Mouse (Mus musculus) myocyte (in vitro differentiated cells): ENCODE measurements around the gene Nupr1. TPM values are rescaled to one million over a fixed set of nuclear protein-coding genes. Genes with fewer than 3 reads are reported as not detected.
"Not testable (repeated sequence)": the region's sequence is repeated elsewhere in the genome, so short reads cannot be mapped to it uniquely, and the experiment has no call there.

Experiments
- H3K27me3 ChIP-seq: one replicate; pipeline ENCODE4 v1.6.1; 2011; ENCODE audit not compliant: control insufficient read depth, insufficient read depth, insufficient read length
- H3K36me3 ChIP-seq: one replicate; pipeline ENCODE4 v1.6.1; 2011; ENCODE audit not compliant: control insufficient read depth, insufficient read depth
- H3K4me2 ChIP-seq: one replicate; pipeline ENCODE4 v1.6.1; 2011; ENCODE audit warnings: low read depth, control low read depth
- H3K4me3 ChIP-seq: one replicate; pipeline ENCODE4 v1.5.1; 2011; ENCODE audit warnings: mild to moderate bottlenecking, control low read depth, moderate library complexity
- H3K79me2 ChIP-seq: one replicate; pipeline ENCODE4 v1.6.1; 2011; ENCODE audit not compliant: control insufficient read depth, insufficient read depth
- H3ac ChIP-seq: one replicate; pipeline ENCODE4 v1.6.1; 2011; ENCODE audit not compliant: control insufficient read depth, insufficient read length
- CEBPB ChIP-seq: IDR thresholded peaks from 2 replicates; pipeline ENCODE4 v1.6.1; 2011; ENCODE audit warnings: mild to moderate bottlenecking, moderate library complexity; ENCODE audit not compliant: poor library complexity, insufficient read depth, severe bottlenecking
- E2F4 ChIP-seq: IDR thresholded peaks from one replicate; pipeline ENCODE4 v1.6.1; 2011; ENCODE audit warnings: mild to moderate bottlenecking, control low read depth, moderate library complexity; ENCODE audit not compliant: insufficient read depth
- MAX ChIP-seq: IDR thresholded peaks from one replicate; pipeline ENCODE4 v1.6.1; 2011; ENCODE audit warnings: low read depth, mild to moderate bottlenecking, control low read depth
- MYOD1 ChIP-seq, 3 experiments: IDR thresholded peaks; one replicate each; pipeline ENCODE4 v1.6.1; 2011; ENCODE audit warnings: control low read depth in 2 of 3, low read depth in 2 of 3, mild to moderate bottlenecking in 2 of 3, moderate library complexity in 1 of 3; ENCODE audit not compliant: insufficient read length in 2 of 3, control insufficient read depth in 1 of 3
- MYOG ChIP-seq, 3 experiments: IDR thresholded peaks; one replicate each; pipeline ENCODE4 v1.6.1; 2011; ENCODE audit warnings: control low read depth in 2 of 3, low read depth in 2 of 3, mild to moderate bottlenecking in 2 of 3; ENCODE audit not compliant: insufficient read length in 2 of 3, control insufficient read depth in 1 of 3, insufficient read depth in 1 of 3
- POLR2A ChIP-seq: IDR thresholded peaks from one replicate; pipeline ENCODE4 v1.6.1; 2011; ENCODE audit warnings: low read depth, mild to moderate bottlenecking, control low read depth, moderate library complexity; ENCODE audit not compliant: insufficient read length
- POLR2AphosphoS2 ChIP-seq: IDR thresholded peaks from one replicate; pipeline ENCODE4 v1.6.1; 2011; ENCODE audit warnings: low read depth, control low read depth; ENCODE audit not compliant: insufficient read length
- REST ChIP-seq: IDR thresholded peaks from one replicate; pipeline ENCODE4 v1.6.1; 2011; ENCODE audit warnings: mild to moderate bottlenecking, control low read depth, moderate library complexity; ENCODE audit not compliant: insufficient read depth, insufficient read length
- SRF ChIP-seq: IDR thresholded peaks from one replicate; pipeline ENCODE4 v1.6.1; 2011; ENCODE audit warnings: low read depth; ENCODE audit not compliant: control insufficient read depth, insufficient read length
- TCF12 ChIP-seq: IDR thresholded peaks from one replicate; pipeline ENCODE4 v1.6.1; 2011; ENCODE audit warnings: mild to moderate bottlenecking, control low read depth; ENCODE audit not compliant: poor library complexity, insufficient read depth, severe bottlenecking
- TCF3 ChIP-seq: IDR thresholded peaks from one replicate; pipeline ENCODE4 v1.6.1; 2011; ENCODE audit warnings: low read depth, control low read depth; ENCODE audit not compliant: insufficient read length
- USF1 ChIP-seq: IDR thresholded peaks from one replicate; pipeline ENCODE4 v1.6.1; 2011; ENCODE audit warnings: low read depth, mild to moderate bottlenecking, control low read depth, moderate library complexity
- polyA plus RNA-seq: library from polyadenylated mRNA; unstranded; fragments of >200 nt; fragmentation: generic; extraction: Trizol; gene quantifications from one replicate; pipeline ENCODE4 v1.2.1, GENCODE M21; 2012; ENCODE audit warnings: missing spikeins

The Nupr1 gene
- polyA plus RNA-seq, 1 experiment, result 244 TPM

DNA sequence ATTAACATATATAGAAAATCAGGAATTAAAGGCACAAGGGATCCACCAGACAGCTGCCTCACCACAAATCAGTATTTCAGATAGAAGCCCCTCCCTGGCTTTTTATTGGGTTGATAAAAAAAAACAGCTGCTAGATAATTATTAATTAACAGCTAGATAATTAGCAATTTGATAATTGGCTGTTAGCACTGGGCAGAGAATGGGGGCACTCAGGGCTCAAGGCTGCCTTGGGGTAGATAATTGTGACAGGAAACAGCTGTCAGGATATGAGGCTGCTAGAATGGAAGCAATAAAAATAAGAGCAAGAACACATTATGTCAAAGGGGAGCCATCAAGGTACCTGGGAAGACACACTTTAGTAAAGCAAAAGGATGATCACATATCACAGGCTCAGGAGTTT, 14.3 kb upstream of the Nupr1 start:
- no peaks in the 10 kb centered on the region for H3K36me3 ChIP-seq
- H3ac ChIP-seq, result no peak overlapping the region
- no peaks in the 10 kb centered on the region for H3K27me3 ChIP-seq
- peaks cover 4% of the 10 kb centered on the region for H3K79me2 ChIP-seq
- no peak for TF ChIP-seq SRF
- TF ChIP-seq POLR2A, result no peak
- no peak for TF ChIP-seq REST
- no peak for TF ChIP-seq E2F4
- TF ChIP-seq POLR2AphosphoS2, result no peak
- no peak for TF ChIP-seq TCF3
- no peak for TF ChIP-seq MYOG (IDR thresholded peaks at IDR 0.05; ENCODE audit: control insufficient read depth in 1 of 3, insufficient read depth in 1 of 3, insufficient read length in 2 of 3, low read depth in 2 of 3)
- TF ChIP-seq TCF12, result no peak
- TF ChIP-seq CEBPB, result no peak
- no peak for TF ChIP-seq MAX
- TF ChIP-seq MYOD1 (IDR thresholded peaks at IDR 0.05; ENCODE audit: control insufficient read depth in 1 of 3, insufficient read length in 2 of 3, low read depth in 2 of 3), result no peak
- TF ChIP-seq USF1, result no peak
- H3K4me2 ChIP-seq, result no peak overlapping the region
- no peak overlapping the region for H3K4me3 ChIP-seq

DNA sequence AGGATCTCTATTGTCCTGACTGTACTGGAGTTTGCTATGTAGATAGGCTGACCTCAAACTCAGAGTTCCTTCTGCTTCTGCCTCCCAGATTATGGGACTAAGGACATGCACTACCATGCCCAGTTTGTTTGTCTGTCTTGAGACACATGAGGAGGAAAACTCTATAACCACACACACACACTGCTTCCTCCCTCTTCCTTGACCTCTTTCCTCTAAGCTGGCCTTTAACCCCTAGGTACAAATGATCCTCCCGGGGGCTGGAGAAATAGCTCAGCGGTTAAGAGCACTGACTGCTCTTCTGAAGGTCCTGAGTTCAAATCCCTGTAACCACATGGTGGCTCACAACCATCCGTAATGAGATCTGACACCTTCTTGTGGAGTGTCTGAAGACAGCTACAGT, 13.7 kb upstream of the Nupr1 start:
- Histone ChIP-seq H3K36me3 (no peaks in the 10 kb centered on the region), H3K4me2 (no peak overlapping the region), H3K27me3 (no peaks in the 10 kb centered on the region), H3K4me3 (no peak overlapping the region), H3ac (no peak overlapping the region), H3K79me2 (no peaks in the 10 kb centered on the region)
- TF ChIP-seq MYOG (IDR thresholded peaks at IDR 0.05; ENCODE audit: control insufficient read depth in 1 of 3, insufficient read depth in 1 of 3, insufficient read length in 2 of 3, low read depth in 2 of 3) (no peak), TCF3 (no peak), USF1 (no peak), POLR2AphosphoS2 (no peak), POLR2A (no peak), MAX (no peak), E2F4 (no peak), TCF12 (no peak), SRF (no peak), MYOD1 (IDR thresholded peaks at IDR 0.05; ENCODE audit: control insufficient read depth in 1 of 3, insufficient read length in 2 of 3, low read depth in 2 of 3) (no peak), CEBPB (no peak), REST (no peak)

DNA sequence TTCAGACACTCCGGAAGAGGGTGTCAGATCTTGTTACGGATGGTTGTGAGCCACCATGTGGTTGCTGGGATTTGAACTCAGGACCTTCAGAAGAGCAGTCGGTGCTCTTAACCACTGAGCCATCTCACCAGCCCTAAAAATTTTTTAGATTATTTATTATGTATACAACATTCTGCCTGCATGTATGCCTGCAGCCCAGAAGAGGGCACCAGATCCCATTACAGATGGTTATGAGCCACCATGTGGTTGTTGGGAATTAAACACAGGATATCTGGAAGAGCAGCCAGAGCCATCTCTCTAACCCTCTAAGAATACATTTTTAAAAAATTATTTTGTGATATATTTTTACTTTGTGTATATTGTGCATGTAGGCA, 12.6 kb upstream of the Nupr1 start:
- H3ac ChIP-seq, H3K4me3 ChIP-seq, H3K4me2 ChIP-seq, H3K27me3 ChIP-seq, H3K79me2 ChIP-seq, H3K36me3 ChIP-seq: not testable (repeated sequence)

DNA sequence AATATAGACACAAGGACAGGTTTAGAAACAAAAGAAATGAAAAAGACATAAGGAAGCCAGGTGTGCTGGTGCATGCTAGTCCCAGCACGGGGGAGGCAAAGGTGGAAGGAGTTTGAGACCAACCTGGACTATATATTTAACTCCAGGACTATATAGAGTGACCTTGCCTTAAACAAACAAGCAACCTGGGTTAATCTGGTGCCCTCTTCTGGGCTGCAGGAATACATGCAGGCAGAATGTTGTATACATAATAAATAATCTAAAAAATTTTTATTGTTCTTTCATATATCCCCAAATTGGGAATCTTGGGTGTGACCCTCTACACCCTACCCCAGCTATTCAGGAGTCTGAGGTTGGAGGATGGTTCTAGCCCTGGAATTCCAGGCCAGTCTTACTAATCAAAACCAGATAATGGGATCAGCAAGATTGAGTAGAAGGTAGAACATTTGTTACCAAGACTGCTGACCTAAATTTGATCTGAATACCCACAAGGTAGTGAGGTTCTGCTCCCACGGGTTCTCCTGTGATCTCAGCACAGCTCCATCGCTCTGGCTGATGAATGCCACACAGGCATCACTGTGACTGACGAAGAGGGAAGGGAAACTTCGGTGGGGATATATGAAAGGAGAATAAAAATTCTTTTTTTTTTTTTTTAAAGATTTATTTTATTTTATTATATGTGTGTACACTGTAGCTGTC, 12.0 kb upstream of the Nupr1 start:
- Histone ChIP-seq H3K4me2 (no peak overlapping the region), H3K4me3 (no peak overlapping the region), H3K36me3 (no peaks in the 10 kb centered on the region), H3K27me3 (no peaks in the 10 kb centered on the region), H3K79me2 (no peaks in the 10 kb centered on the region), H3ac (no peak overlapping the region)
- TF ChIP-seq MYOD1 (IDR thresholded peaks at IDR 0.05; ENCODE audit: control insufficient read depth in 1 of 3, insufficient read length in 2 of 3, low read depth in 2 of 3) (no peak), POLR2A (no peak), REST (no peak), MAX (no peak), TCF3 (no peak), POLR2AphosphoS2 (no peak), USF1 (no peak), SRF (no peak), E2F4 (no peak), MYOG (IDR thresholded peaks at IDR 0.05; ENCODE audit: control insufficient read depth in 1 of 3, insufficient read depth in 1 of 3, insufficient read length in 2 of 3, low read depth in 2 of 3) (no peak), CEBPB (no peak)

DNA sequence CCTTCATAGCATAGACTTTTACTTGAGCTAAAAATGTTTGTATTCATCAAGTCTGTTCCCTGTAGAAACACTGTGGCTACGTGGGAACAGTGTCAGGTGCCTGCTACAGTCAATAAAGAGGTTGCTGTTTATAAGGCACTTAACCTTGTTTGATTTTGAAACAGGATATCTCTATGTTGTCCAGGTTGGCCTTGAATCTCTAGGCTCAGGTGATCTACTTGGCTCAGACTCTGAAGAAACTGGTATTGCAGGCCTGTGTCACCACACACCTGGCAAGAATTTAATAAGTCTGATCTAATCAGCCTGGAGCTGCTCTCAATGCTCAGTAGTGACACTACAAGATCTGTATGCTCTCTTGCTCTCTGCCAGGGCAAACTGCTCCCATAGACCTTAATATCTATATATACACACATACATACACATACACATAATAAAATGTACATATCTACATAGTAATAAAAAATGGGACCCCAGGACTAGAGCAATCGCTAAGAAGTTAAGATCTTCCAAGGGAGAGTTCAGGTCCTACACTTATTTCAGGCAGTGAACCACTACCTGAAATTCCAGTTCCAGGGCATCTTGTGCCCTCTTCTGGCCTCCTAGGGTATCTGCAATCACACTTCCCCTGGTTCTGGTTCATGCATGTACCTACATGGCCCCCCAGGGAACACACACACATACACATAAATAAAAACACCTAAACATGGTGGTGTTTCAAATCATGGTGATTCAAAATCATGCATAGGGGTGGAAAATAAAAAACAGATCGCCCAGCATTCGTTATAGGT, 6.3 kb upstream of the Nupr1 start:
- Histone ChIP-seq H3K79me2 (no peaks in the 10 kb centered on the region), H3K36me3 (no peaks in the 10 kb centered on the region), H3K27me3 (no peaks in the 10 kb centered on the region), H3K4me3 (no peak overlapping the region), H3ac (no peak overlapping the region), H3K4me2 (no peak overlapping the region)
- TF ChIP-seq MAX, result no peak
- TF ChIP-seq SRF, result no peak
- no peak for TF ChIP-seq TCF3
- no peak for TF ChIP-seq MYOD1 (IDR thresholded peaks at IDR 0.05; ENCODE audit: control insufficient read depth in 1 of 3, insufficient read length in 2 of 3, low read depth in 2 of 3)
- TF ChIP-seq MYOG (IDR thresholded peaks at IDR 0.05; ENCODE audit: control insufficient read depth in 1 of 3, insufficient read depth in 1 of 3, insufficient read length in 2 of 3, low read depth in 2 of 3), result no peak
- TF ChIP-seq POLR2AphosphoS2, result no peak
- no peak for TF ChIP-seq CEBPB
- TF ChIP-seq USF1, result no peak
- no peak for TF ChIP-seq TCF12
